Mouse (Mus musculus): ENCODE results near the gene Trim71.
"Not testable (repeated sequence)": the region's sequence is repeated elsewhere in the genome, so short reads cannot be mapped to it uniquely, and the experiment has no call there.

DNA sequence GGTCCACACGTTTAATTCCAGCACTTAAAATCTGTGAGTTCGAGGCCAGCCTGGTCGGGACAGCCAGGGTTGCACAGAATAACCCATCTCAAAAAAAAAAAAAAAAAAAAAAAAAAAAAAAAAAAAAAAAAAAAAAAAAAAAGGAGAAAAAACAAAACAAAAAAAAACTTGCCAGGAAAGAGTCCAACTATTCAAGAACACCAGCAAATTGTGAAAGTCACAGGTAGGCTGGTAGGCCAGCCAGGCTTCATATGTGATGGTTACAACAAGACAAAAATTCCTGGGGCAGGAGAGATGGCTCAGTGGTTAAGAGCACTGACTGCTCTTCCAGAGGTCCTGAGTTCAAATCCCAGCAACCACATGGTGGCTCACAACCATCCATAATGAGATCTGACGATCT lies 43.6 kb downstream of the Trim71 start:
- TF ChIP-seq GATA1 (IDR thresholded peaks at IDR 0.05; ENCODE audit: borderline replicate concordance, low read length); FLI1 (IDR thresholded peaks at IDR 0.05; ENCODE audit: low read length): not testable (repeated sequence)
